Mouse (Mus musculus) kidney, postnatal 36 days (tissue): ENCODE results near the gene Usp17la.
"Not testable (repeated sequence)": the region's sequence is repeated elsewhere in the genome, so short reads cannot be mapped to it uniquely, and the experiment has no call there.

Source experiments
- DNase-seq, 2 experiments: peaks; one replicate each; pipeline ENCODE4 v3.0.0; 2021 to 2022; ENCODE audit warnings: mixed read lengths in 2 of 2

The Usp17la gene

DNA sequence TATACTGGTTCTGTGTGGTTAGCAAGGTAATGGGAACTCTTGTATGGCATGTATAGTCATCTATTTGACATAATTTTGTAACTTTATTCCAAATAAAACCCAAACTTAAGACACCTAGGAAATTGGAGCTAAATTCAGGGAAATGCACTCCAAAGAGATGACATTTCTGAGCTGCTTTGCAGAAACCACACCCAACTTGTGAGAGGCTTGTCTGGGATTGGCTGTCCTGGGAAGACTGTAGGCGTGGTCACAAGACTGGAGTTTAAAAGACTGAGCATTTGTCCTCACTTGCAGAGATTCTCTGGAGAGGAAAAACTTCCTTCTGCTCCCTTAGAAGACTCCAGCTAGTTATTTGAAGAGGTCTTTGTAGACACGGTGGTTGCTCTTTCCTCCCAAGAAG is at the start of gene Usp17la:
TSS of gene Usp17la (plus strand) at position 301 of the 400 bp plus-strand sequence.
- DNase-seq = not testable (repeated sequence)

DNA sequence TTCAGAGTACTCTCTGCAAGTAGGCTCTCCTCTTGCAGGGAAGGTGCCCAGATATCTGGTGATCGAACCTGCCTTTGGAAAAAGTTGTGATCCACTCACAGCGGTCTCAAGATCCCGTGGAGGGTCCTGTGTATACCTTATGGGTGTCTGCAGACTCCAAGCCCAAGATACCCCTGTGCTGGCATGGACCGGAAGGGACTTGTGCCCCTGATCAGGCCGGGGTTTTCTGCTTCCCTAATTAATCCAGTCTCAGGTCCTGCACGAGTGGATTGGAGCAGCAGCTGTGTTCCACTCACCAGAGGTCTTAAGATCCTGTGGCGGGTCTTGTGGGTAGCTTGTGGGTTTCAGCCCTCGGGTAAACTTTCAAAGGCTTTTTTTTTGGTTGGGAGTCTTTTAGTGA is 46.5 kb upstream of the Usp17la start:
- DNase-seq = not testable (repeated sequence)

DNA sequence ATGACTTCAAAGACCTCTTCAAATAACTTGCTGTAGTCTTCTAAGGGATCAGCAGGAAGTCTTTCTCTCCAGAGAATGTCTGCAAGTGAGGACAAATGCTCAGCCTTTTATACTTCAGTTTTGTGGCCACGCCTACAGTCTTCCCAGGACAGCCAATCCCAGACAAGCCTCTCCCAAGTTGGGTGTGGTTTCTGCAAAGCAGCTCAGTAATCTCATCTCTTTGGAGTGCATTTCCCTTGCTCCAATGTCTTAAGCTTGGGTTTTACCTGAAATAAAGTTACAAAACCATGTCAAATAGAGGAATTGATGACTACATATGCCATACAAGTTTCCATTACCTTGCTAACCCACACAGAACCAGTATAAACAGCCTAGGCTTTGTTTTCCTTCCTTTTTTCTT is 14.3 kb upstream of the Usp17la start, which contains the start of gene Usp17lb:
TSS of gene Usp17lb (minus strand) at position 101 of the 400 bp plus-strand sequence.
- DNase-seq = no peak

- no peak for DNase-seq
These were observed 13.0 kb upstream of the Usp17la start for GRCm38 (mm10) chr7:104843731-104844287.

DNA sequence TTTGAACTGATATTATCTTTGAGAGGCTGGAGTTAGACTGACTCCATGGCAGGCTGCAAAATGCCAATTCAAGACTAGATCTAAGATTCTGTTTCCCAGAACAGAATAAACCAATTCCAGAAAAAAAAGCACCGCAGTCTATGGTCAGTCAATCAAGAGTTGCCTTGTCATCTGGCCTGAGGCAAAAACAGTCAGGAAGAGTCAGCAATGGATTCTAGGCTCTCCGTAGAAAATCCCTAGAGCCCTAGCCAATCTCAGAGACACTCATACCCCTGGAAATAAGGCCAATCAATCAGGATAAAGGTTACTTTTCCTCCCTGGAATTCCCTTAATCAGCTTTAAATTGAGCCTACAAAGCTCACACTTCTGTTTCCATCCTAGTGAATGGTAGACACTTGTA is 5.3 kb upstream of the Usp17la start:
- not testable (repeated sequence) for DNase-seq

DNA sequence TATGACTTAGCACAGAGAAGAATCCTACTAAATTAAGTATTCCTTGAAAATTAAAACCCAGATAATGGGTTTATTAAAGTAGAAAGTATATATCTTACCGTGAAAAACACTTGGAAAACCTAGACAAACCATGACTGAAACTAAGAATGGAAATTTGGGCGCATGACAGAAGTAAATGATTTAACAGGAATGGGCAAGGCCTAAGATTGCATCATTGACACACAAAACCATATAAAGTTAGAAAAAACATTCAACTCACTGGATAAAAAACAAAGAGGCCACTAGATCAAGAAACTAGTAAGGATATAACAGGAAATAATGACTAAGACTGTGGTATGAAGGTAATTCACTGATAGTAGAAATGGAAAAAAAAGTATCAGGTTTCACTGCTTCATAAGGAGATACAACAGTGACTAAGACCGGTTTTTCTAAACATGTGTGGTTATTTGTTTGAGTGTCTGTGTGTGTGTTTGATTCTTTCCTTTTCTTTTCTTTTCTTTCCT is 1.5 kb upstream of the Usp17la start:
- no peak for DNase-seq

DNA sequence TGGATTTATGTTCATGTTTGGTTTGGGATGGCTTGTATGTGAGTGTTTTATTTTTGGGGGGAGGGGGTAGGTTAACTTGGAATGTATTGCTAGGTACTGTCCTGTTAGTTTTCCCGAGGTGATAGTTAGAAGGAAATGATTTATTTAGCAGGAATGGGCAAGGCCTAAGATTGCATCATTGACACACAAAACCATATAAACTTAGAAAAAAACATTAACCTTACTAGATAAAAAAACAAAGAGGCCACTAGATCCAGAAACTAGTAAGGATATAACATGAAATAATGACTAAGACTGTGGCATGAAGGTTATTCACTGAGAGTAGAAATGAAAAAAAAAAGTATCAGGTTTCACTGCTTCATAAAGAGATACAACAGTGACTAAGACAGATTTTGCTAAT is 874 bp downstream of the Usp17la start:
- DNase-seq = no peak

- DNase-seq = no peak
These were observed 4.6 kb downstream of the Usp17la start for GRCm38 (mm10) chr7:104861381-104861780.

DNA sequence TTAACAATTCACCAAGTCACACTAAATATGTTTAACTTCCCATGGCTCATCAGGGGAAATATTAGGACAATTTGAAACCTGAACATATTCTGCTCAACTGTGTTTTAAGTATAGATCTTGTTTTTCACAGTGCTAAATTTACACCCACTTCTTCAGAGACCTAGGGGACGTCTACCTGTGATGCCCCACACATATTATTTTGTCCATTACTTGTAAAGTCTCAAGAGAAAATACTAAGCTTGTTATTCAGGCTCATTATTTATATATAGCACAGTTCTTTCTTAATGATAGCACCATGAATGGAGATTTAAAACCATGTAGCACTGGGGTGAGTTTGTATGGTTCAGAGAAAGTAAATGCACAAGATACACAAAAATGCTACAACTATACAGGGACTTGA is 20.9 kb downstream of the Usp17la start, which contains the start of gene Olfr665:
TSS of gene Olfr665 (plus strand) at position 301 of the 400 bp plus-strand sequence.
- DNase-seq = no peak

DNA sequence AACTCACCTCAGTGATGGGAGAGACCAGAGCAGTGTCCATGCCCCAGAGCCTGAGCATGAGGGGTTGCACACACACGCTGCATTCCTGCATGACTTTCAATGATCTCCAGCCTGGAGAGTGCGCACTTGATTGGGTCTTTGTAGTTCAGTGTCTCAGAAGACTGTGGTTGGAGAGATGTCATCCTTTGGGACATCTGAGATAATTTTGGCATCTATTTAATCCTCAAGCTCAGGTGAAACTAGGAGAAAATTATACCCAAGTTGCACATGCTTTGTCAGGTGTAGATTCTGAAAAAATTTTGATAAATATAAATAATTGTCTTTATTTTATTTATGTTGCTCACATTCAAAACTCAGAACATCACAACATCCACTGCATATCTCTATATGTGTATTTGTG is 39.0 kb downstream of the Usp17la start, which contains the start of gene Olfr666:
TSS of gene Olfr666 (minus strand) at position 101 of the 400 bp plus-strand sequence.
- DNase-seq = no peak
